Mouse (Mus musculus) cortical plate, adult 2 months (tissue): ENCODE measurements around the gene Mfap3l.

Experiments used
- CTCF ChIP-seq: fragments of 200-500 bp; IDR thresholded peaks from 2 replicates; pipeline ENCODE4 v1.5.1; 2011; ENCODE audit warnings: mild to moderate bottlenecking, control low read depth, low read length; ENCODE audit not compliant: insufficient read depth; ENCODE audit errors: extremely low read depth
- POLR2A ChIP-seq: fragments of 200-500 bp; IDR thresholded peaks from 2 replicates; pipeline ENCODE4 v1.6.1; 2011; ENCODE audit warnings: mild to moderate bottlenecking, low read length, control low read depth; ENCODE audit not compliant: insufficient read depth; ENCODE audit errors: extremely low read depth

DNA sequence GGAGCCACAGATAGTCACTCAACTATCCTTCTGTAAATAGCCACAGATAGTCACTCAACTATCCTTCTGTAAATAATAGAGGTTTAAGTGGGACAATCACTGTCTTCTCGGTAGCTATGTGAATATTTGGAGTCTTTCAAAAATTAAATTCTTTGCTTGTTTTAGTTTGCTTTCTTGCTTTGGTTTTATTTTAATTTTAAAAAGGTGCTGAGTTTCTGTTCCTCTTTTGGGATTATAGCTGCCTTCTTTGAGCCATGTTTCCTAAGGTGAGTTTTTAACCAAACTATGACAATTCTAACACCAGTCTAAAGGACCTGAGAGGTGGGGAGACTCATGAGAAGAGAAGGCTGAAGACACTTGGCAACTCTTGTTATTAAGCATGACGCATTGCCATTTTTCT is 49.7 kb downstream of the Mfap3l start:
- TF ChIP-seq POLR2A: no peak
- TF ChIP-seq CTCF: no peak
